Mouse (Mus musculus): Measurements from ENCODE around the gene Rab24. TPM values are rescaled to one million over a fixed set of nuclear protein-coding genes. Genes with fewer than 3 reads are reported as not detected.

Gene Rab24
- 10 to 100 TPM; 71.5 to 92.3 TPM for total RNA-seq (2023)

DNA sequence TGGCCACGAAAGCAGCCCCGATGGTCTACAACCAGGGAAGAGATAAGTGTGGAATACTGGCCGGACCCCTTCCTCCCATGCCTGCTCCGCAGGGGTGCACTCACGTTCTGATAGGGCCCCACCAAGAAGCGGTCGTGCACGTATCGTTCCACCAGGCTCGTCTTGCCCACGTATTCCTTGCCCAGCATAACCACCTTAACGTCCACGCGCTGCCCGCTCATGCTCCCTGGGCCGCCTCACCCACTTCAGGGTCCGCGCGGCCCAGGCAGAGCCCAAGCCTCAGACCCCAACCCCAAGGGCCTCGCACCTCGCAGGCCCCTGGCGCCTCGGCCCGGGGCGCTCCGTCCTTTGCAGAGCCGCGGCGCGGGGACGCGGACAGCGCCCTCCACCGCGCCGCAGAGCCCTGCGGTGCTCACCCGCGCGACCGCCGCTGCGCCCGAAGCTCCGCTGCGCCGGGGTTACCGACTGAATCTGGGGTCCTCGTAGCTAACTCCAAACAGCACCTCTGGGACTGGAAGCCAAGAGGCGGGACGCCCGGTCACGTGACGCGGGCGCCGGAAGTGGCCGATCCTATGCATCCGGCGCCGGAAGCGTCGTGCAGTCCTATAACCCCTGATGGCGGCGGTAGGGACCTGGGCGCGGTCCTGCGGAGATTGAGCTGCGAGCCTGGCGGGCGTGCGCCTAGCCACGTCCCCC, at the start of gene Rab24:
Gene Rab24, minus strand, starts transcription at position 513 of the 696 bp plus-strand sequence.

DNA sequence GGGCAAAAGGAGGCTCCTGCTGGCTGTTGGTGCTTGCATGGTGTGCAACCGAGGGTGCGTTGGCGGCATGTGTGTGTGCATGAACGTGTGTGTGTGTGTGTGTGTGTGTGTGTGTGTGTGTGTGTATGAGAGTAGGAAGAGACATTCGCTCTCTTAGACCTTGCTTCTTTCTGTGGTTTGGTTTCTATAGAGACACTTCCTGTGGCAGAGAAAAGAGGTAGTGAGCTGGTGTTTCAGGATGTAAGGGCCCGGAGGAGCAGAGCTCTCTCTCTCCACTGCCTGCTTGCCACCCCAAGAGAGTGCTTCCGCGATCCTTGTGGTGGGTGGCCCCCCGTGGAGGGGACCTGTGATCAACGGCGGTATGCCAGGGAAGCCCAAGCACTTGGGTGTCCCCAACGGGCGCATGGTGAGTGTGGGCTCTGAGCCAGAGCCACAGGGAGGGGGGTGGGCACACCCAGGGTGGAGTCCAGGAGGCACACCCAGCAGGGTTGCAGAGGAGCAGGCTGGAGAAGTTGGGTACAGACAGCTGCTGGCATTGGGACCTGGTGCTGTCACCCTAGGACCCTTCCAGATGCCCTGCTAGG, 47.9 kb upstream of the Rab24 start, which contains the start of gene Rgs14:
Gene Rgs14, plus strand, starts transcription at position 202 of the 584 bp plus-strand sequence.

DNA sequence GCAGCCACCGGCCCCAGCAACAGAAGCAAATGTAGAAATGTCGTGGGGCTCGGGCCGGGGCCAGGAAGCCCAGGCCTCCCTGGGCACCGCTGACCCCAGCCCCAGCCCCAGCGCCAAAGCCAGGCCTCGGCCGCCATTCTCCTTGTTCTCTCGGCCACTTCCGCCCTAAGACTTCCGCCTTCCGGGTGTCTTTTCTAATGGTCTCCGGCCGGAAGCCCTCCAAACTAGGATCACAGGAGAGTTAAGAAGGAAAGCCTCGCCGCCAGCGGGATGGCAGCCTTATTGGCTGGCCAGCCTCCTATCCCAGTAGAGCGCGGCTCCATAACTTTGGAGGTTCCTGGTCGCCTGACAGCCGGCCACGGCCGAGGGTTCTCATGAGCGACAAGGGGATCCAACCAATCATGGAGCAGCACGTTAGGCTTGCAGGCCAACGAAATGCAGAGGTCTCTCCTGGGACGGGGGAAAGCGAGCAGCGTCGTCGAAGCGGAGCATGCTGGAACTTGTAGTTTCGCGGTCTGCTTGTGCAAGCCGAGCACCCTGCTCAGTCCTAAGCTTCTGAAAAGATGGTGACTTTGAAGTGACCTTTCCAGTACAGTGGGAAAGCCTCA, 40.8 kb upstream of the Rab24 start, which contains the start of gene Lman2:
Gene Lman2, minus strand, starts transcription at position 331 of the 608 bp plus-strand sequence.

DNA sequence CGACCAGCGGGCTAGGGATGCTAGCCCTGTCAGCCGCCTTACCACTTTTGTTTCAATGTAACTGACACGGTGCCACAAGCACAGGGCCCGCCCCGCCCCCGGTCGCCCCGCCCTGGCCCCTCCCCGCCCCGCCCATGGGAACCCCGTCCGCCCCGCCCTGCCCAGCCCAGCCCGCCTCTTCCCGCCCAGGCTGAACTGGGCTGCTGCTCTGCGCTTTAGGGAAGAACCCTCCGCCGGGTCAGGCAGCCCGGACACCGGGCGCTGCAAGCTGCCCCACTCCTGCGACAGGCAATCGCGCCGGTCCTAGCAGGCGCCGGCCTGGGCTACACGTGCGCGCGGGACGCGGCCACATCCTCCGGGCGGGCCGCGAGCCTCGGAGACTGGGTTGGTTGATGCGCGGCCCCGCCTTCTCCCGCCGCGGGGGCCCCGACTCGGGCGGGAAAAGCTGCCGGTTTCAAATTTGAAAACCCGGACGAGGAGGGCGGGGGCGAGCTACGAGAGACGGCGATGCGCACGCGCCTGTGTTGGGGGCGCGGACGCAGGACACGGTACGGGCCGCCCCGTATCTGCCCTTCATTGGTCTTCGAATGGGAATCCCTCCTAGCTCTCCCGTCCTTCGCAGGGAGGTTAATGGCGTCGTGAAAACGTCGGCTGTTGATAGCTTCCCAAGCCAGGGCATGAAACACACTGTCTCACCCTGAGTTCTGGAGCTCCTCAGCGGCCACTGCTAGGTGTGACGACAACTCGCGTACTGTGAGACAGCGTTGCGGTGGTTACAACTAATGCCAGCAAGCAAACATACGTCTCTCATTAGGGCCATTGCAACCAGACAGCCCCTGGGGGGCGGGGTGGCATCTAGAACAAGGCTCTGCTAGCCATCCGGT, 8.2 kb upstream of the Rab24 start, which contains the start of gene Mxd3:
Gene Mxd3, minus strand, starts transcription at position 141 of the 884 bp plus-strand sequence.

DNA sequence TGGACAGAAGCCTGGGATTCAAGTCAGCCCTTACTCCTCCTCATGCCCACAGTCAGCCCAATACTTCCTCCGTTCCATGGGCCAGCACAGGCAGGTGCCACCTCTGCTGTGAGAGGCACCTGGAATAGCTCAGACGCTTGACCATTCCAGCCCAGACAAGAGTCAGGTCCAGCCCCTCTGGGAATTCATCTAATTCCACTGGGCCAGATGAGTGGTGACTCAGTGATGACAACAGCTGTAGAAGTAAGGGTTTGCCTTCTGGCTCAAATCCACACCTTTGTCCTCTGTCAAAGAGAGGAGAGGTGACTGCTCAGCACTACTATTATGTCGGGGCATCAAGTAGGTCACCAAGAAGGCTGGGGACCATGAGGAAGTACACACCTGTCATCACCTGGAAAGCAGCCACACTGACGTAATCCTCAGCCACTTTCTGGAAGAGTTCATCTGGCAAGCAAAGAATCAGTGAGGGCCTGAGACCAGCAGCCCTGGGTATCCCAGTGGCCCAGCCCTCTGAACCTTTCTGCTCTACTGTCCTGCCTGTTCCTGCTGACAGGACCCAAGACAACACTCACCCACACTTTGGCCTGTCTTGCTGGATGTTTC, 1.7 kb downstream of the Rab24 start, which contains the start of gene Prelid1:
Gene Prelid1, plus strand, starts transcription at position 570 of the 603 bp plus-strand sequence.

Other genes with a start within 250 kb of the Rab24 start
- gene Uimc1, start 221.6 kb downstream of the Rab24 start, total RNA-seq (2023), result 10 to 100 TPM; 38.8 to 41.7 TPM
- gene Zfp346, start 216.6 kb downstream of the Rab24 start, total RNA-seq (2023), result 10 to 100 TPM in 1 of 2 experiments, 1 to 10 TPM in 1; 9.2 to 11.9 TPM
- not detected for gene Gm17617, start 188.4 kb downstream of the Rab24 start, total RNA-seq (2023)
- gene Fgfr4, start 169.3 kb downstream of the Rab24 start, total RNA-seq (2023), result not detected
- gene Nsd1, start 112.2 kb downstream of the Rab24 start, total RNA-seq (2023), result 100 to 1,000 TPM in 1 of 2 experiments, 10 to 100 TPM in 1; 92.1 to 115 TPM
- 100 to 1,000 TPM; 202 to 217 TPM for gene Prelid1, start 1.4 kb downstream of the Rab24 start, total RNA-seq (2023)
- 10 to 100 TPM; 18.4 to 20.5 TPM for gene Mxd3, start 7.9 kb upstream of the Rab24 start, total RNA-seq (2023)
- gene Lman2, start 40.8 kb upstream of the Rab24 start, total RNA-seq (2023), result 10 to 100 TPM; 78.0 to 83.3 TPM
- 100 to 1,000 TPM in 1 of 2 experiments, 10 to 100 TPM in 1; 92.7 to 109 TPM for gene Rgs14, start 47.8 kb upstream of the Rab24 start, total RNA-seq (2023)
- gene Slc34a1, start 76.2 kb upstream of the Rab24 start, total RNA-seq (2023), result not detected
- not detected for gene Pfn3, start 93.3 kb upstream of the Rab24 start, total RNA-seq (2023)
- gene F12, start 104.8 kb upstream of the Rab24 start, total RNA-seq (2023), result 1 to 10 TPM; 1.4 to 2.0 TPM
- 100 to 1,000 TPM; 194 to 214 TPM for gene Grk6, start 123.1 kb upstream of the Rab24 start, total RNA-seq (2023)
- gene Prr7, start 142.3 kb upstream of the Rab24 start, total RNA-seq (2023), result 1 to 10 TPM; 7.0 to 7.3 TPM
- gene Dbn1, start 166.2 kb upstream of the Rab24 start, total RNA-seq (2023), result under 1 TPM; 0.13 to 0.96 TPM
- 100 to 1,000 TPM in 1 of 2 experiments, 10 to 100 TPM in 1; 92.0 to 120 TPM for gene Pdlim7, start 191.7 kb upstream of the Rab24 start, total RNA-seq (2023)
- gene Dok3, start 207.3 kb upstream of the Rab24 start, total RNA-seq (2023), result 100 to 1,000 TPM; 289 to 310 TPM
- gene Ddx41, start 214.7 kb upstream of the Rab24 start, total RNA-seq (2023), result 10 to 100 TPM; 35.8 to 41.1 TPM
- 10 to 100 TPM; 84.6 to 93.8 TPM for gene Fam193b, start 249.2 kb upstream of the Rab24 start, total RNA-seq (2023)